Mouse (Mus musculus) hindbrain, embryonic 12.5 days (tissue): ENCODE measurements around the gene Dner. TPM values are rescaled to one million over a fixed set of nuclear protein-coding genes. Genes with fewer than 3 reads are reported as not detected.
A peak's percentile ranks its signal among the peaks of the same experiment; 100 is the strongest.

Experiments used
- ATAC-seq: fragments of 200-750 bp; cut with Nextera tagmentation; 2 replicates; pipeline ENCODE4 v1.8.0; 2017; ENCODE audit warnings: moderate TSS enrichment; ENCODE audit not compliant: low FRiP score
- H3K27ac ChIP-seq: fragments of 300-500 bp; sonication (generic); 2 replicates; pipeline ENCODE4 v1.5.1; 2016; ENCODE audit warnings: mild to moderate bottlenecking
- H3K27me3 ChIP-seq: fragments of 300-500 bp; sonication (generic); 2 replicates; pipeline ENCODE4 v1.6.1; 2016; ENCODE audit warnings: mild to moderate bottlenecking
- H3K36me3 ChIP-seq: fragments of 300-500 bp; sonication (generic); 2 replicates; pipeline ENCODE4 v1.6.1; 2016; ENCODE audit warnings: mild to moderate bottlenecking
- H3K4me1 ChIP-seq: fragments of 300-500 bp; sonication (generic); 2 replicates; pipeline ENCODE4 v1.6.1; 2016
- H3K4me2 ChIP-seq: fragments of 300-500 bp; sonication (generic); replicated peaks from 2 replicates; pipeline ENCODE4 v1.6.1; 2016; ENCODE audit warnings: mild to moderate bottlenecking
- H3K4me3 ChIP-seq: fragments of 300-500 bp; sonication (generic); 2 replicates; pipeline ENCODE4 v1.5.1; 2016; ENCODE audit warnings: mild to moderate bottlenecking
- H3K9ac ChIP-seq: fragments of 300-500 bp; sonication (generic); 2 replicates; pipeline ENCODE4 v1.6.1; 2016; ENCODE audit warnings: mild to moderate bottlenecking, moderate library complexity
- H3K9me3 ChIP-seq: fragments of 300-500 bp; sonication (generic); replicated peaks from 2 replicates; pipeline ENCODE4 v1.6.1; 2016; ENCODE audit warnings: mild to moderate bottlenecking
- WGBS: fragments of 180-500 bp; shearing (Covaris S2); methylation state at CpG from one replicate; pipeline ENCODE4 v1.1.7; 2016; 5-methylcytosine and 5-hydroxymethylcytosine counted together
- polyA plus RNA-seq: library from polyadenylated mRNA; unstranded; fragments of >200 nt; fragmentation: Nextera tagmentation; extraction: Ambion mirVana; gene quantifications from 2 replicates; pipeline ENCODE4 v1.2.1, GENCODE M21; 2016

Gene Dner
- polyA plus RNA-seq, 1 experiment from 2014 or later: 130 TPM

DNA sequence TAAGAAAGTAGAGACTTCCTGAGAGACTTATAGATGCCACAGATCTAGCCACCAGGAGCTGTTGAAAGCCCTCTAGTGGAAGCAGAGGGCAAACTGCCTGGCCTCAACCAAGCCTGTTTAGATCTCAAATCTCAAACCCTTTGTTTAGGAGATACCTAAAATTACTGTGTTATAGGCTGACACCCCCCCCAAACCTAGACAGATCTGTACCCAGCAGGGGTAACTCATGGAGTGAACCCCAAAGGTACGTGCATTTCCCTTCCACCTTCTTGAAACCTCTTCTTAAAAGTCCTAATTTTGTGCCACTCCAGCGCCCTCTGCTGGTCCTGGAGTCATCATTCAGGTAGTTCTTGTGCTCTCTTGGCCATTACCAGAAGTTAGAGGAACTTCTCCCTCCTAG is 1.1 kb upstream of the Dner start:
- H3K4me2 ChIP-seq: no peak overlapping the region
- ATAC-seq: no peak

GRCm38 (mm10) chr1:84694688-84695474 is 1.1 kb downstream of the Dner start:
- Histone ChIP-seq H3K27me3 (peaks cover 13% of the 10 kb centered on the region; the same call in 1 of the 2 replicates), H3K4me2 (peak overlapping the region; percentile 83), H3K4me1 (peaks cover 22% of the 10 kb centered on the region), H3K9me3 (no peaks in the 10 kb centered on the region), H3K36me3 (no peaks in the 10 kb centered on the region), H3K27ac (peak overlapping the region; percentile 95), H3K9ac (peak overlapping the region; percentile 85), H3K4me3 (peak overlapping the region; percentile 84)
- ATAC-seq: peak; percentile 72
- 8% methylated on average over 26 of the region's 26 CpGs for WGBS

More for the DNA sequence above, 1.1 kb upstream of the Dner start:
- Histone ChIP-seq H3K27me3 (peaks cover 13% of the 10 kb centered on the region; the same call in 1 of the 2 replicates), H3K36me3 (no peaks in the 10 kb centered on the region), H3K27ac (no peak overlapping the region), H3K9me3 (no peaks in the 10 kb centered on the region), H3K4me1 (peaks cover 17% of the 10 kb centered on the region), H3K4me3 (no peak overlapping the region), H3K9ac (no peak overlapping the region)
- 0% methylated on average over 2 of the region's 2 CpGs for WGBS

- Histone ChIP-seq H3K9ac (no peak overlapping the region), H3K4me3 (no peak overlapping the region), H3K27me3 (no peaks in the 10 kb centered on the region), H3K36me3 (no peaks in the 10 kb centered on the region), H3K4me1 (no peaks in the 10 kb centered on the region), H3K4me2 (no peak overlapping the region), H3K27ac (no peak overlapping the region), H3K9me3 (no peaks in the 10 kb centered on the region)
- no peak for ATAC-seq
- 62% methylated on average over 4 of the region's 4 CpGs for WGBS
Observed at GRCm38 (mm10) chr1:84677910-84678309, 18.1 kb downstream of the Dner start.

DNA sequence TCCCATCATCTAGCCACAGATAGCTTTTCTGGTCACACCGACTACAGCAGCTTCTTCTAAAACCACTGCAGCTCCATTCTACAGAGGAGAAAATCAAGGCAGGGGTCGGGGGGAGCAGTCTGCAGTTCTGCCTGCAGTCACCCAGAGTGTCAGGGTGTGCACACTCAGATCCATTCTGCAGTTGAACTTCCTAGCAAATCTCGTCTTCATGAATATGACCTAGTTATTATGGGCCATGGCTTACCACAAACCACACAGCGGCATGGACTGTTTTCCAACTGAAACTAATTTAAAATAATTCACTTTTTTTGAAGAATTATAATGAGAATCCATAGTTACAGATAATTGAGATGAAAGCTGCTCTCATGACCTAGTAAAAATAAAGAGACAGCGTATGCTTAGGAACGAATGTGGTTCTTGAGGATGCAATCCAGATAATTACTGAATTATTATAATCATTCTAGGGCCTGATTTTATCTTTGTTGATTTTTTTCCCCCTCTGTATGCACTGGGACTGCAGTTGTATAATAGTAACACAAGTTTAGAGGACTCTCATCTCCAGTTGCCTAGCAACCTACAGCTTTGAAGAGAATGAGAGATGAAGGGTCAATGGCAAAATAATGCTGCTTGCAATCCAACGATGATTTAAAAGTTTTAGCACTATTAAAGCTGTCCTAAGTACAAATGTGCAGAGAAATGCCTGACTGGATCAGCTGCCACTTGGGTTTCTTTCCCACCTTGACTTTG is 27.7 kb downstream of the Dner start:
- 78% methylated on average over 7 of the region's 7 CpGs for WGBS
- H3K36me3 ChIP-seq: no peaks in the 10 kb centered on the region
- no peak for ATAC-seq
- no peak overlapping the region for H3K27ac ChIP-seq
- no peaks in the 10 kb centered on the region for H3K27me3 ChIP-seq
- H3K4me3 ChIP-seq: no peak overlapping the region
- no peak overlapping the region for H3K4me2 ChIP-seq
- no peaks in the 10 kb centered on the region for H3K9me3 ChIP-seq
- H3K4me1 ChIP-seq: peaks cover 11% of the 10 kb centered on the region
- H3K9ac ChIP-seq: no peak overlapping the region

DNA sequence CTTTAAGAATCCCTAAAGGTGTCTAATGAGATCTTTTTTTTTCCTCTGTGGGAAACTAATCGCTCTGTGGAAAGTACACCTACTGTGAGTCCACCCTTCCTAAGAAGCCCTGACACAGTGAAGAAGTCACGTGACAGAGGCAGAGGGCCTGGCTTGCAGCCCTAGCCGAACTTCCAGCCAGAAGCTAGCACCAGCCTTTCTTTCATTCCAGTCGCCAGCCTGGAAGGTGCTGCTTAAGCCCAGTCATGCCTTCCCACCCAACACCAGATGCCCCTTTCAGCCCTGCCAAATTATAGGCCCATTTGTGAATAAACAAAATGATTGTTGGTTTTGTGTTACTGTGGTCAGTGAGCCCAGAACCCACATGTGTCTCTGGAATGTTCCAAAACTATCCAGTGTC is 28.4 kb downstream of the Dner start:
- H3K4me1 ChIP-seq: peaks cover 11% of the 10 kb centered on the region
- ATAC-seq: no peak
- H3K9me3 ChIP-seq: no peaks in the 10 kb centered on the region
- WGBS: 82% methylated on average over 4 of the region's 4 CpGs
- no peaks in the 10 kb centered on the region for H3K27me3 ChIP-seq
- H3K4me2 ChIP-seq: no peak overlapping the region
- no peak overlapping the region for H3K27ac ChIP-seq
- H3K36me3 ChIP-seq: no peaks in the 10 kb centered on the region
- no peak overlapping the region for H3K9ac ChIP-seq
- no peak overlapping the region for H3K4me3 ChIP-seq

DNA sequence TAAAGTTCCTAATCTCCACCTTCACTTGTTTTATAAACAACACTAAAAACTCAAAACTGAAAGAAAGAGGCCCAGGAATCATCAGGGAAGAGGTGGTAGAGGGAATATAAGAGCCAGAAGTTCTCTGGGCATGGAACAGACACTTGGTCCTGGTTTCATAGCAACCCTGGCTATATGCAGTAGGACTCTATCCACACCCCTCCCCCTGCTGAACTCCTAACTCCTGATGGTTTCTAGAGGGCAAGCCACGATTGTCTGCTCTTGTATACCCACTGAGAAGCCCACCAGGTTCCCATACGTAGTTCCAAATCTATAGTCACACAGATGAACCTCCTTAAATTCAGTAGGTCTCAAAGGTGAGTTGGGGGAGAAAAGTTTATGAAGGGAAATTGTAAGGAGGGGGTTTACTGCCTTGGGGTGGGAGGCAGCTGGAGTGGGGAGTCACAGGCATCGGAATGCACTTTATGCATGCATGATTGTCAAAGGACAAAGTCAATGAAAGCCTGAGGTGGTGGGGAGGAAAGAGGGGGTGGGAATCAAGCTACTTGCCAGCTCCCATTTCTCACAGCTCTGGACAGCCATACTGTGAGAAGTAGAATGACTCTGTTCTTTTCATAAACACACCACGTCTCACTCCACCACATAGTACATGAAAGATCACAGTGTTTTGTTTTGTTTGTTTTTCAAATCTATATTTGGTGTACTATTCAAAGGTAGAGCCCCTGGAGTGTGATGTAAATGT is 31.5 kb downstream of the Dner start:
- no peak overlapping the region for H3K27ac ChIP-seq
- H3K36me3 ChIP-seq: no peaks in the 10 kb centered on the region
- H3K9ac ChIP-seq: no peak overlapping the region
- no peak overlapping the region for H3K4me2 ChIP-seq
- ATAC-seq: peak; percentile 48; the same call in 1 of the 2 replicates
- H3K27me3 ChIP-seq: no peaks in the 10 kb centered on the region
- peaks cover 11% of the 10 kb centered on the region for H3K4me1 ChIP-seq
- WGBS: 27% methylated on average over 4 of the region's 4 CpGs
- no peak overlapping the region for H3K4me3 ChIP-seq
- no peaks in the 10 kb centered on the region for H3K9me3 ChIP-seq

DNA sequence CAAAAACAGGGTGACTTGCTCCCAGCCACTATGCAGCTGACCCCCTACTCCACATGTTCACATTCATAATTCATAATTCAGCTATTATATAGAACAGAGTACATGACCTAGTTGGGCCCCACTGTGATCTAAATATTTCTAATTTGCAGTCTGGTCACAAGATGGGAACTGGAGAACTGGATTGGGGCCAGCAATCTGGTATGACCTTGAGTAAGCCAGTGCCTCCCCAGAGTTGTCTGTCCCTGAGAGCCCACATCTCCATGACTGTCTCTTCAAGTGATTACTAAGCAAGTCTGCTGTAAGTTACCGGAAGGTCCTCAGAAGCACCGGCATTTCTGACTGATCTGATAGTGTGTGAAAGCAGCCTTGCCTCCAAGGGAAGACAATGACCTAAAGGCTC is 49.2 kb downstream of the Dner start:
- 92% methylated on average over 2 of the region's 2 CpGs for WGBS
- no peak overlapping the region for H3K27ac ChIP-seq
- H3K4me3 ChIP-seq: no peak overlapping the region
- no peaks in the 10 kb centered on the region for H3K4me1 ChIP-seq
- no peaks in the 10 kb centered on the region for H3K27me3 ChIP-seq
- no peak overlapping the region for H3K9ac ChIP-seq
- no peak for ATAC-seq
- H3K4me2 ChIP-seq: no peak overlapping the region
- H3K9me3 ChIP-seq: no peaks in the 10 kb centered on the region
- no peaks in the 10 kb centered on the region for H3K36me3 ChIP-seq

DNA sequence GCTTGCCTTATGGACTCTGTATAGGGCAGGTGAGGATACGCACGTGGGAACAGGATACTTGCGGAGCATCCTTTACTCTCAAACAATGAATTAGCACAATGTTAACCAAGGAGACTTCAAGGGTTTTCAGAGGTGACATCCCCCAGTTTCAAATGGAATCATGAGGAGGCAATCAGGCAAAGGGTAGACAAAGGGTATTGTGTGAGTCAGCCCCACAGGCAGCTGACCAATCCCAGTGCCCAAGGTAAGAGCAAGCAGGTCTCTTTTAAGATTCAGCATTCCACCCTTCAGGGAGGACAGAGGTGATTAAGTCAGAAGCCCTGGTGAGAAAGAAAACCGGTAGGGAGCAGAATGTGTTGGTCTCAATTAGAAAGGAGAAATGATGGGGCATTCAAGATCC is 55.6 kb downstream of the Dner start:
- Histone ChIP-seq H3K27me3 (no peaks in the 10 kb centered on the region), H3K9me3 (no peaks in the 10 kb centered on the region), H3K36me3 (no peaks in the 10 kb centered on the region), H3K4me1 (peaks cover 15% of the 10 kb centered on the region; the same call in 1 of the 2 replicates), H3K4me3 (no peak overlapping the region), H3K9ac (no peak overlapping the region), H3K4me2 (no peak overlapping the region), H3K27ac (no peak overlapping the region)
- WGBS: 57% methylated on average over 4 of the region's 4 CpGs
- ATAC-seq: no peak

GRCm38 (mm10) chr1:84636890-84637289 is 59.1 kb downstream of the Dner start:
- Histone ChIP-seq H3K4me3 (no peak overlapping the region), H3K27me3 (no peaks in the 10 kb centered on the region), H3K36me3 (no peaks in the 10 kb centered on the region), H3K4me1 (peaks cover 15% of the 10 kb centered on the region; the same call in 1 of the 2 replicates), H3K9me3 (no peaks in the 10 kb centered on the region), H3K4me2 (no peak overlapping the region), H3K27ac (no peak overlapping the region), H3K9ac (no peak overlapping the region)
- no peak for ATAC-seq
- 17% methylated on average over 6 of the region's 6 CpGs for WGBS

GRCm38 (mm10) chr1:84628244-84628643 is 67.8 kb downstream of the Dner start:
- Histone ChIP-seq H3K9ac (no peak overlapping the region), H3K36me3 (no peaks in the 10 kb centered on the region), H3K9me3 (no peaks in the 10 kb centered on the region), H3K27me3 (no peaks in the 10 kb centered on the region), H3K27ac (no peak overlapping the region), H3K4me3 (no peak overlapping the region), H3K4me1 (peaks cover 2% of the 10 kb centered on the region), H3K4me2 (no peak overlapping the region)
- 90% methylated on average over 6 of the region's 6 CpGs for WGBS
- ATAC-seq: no peak

- Histone ChIP-seq H3K4me3 (no peak overlapping the region), H3K9me3 (no peaks in the 10 kb centered on the region), H3K9ac (no peak overlapping the region), H3K36me3 (no peaks in the 10 kb centered on the region), H3K27me3 (no peaks in the 10 kb centered on the region), H3K4me1 (peaks cover 33% of the 10 kb centered on the region), H3K27ac (no peak overlapping the region), H3K4me2 (no peak overlapping the region)
- ATAC-seq: peak; percentile 55; the same call in 1 of the 2 replicates
- WGBS: 22% methylated on average over 11 of the region's 12 CpGs
Observed at GRCm38 (mm10) chr1:84622978-84623554, 73.0 kb downstream of the Dner start.

- H3K27ac ChIP-seq: peak overlapping the region; percentile 79
- no peak overlapping the region for H3K9ac ChIP-seq
- no peaks in the 10 kb centered on the region for H3K36me3 ChIP-seq
- no peak overlapping the region for H3K4me3 ChIP-seq
- 51% methylated on average over 3 of the region's 3 CpGs for WGBS
- no peaks in the 10 kb centered on the region for H3K27me3 ChIP-seq
- H3K4me2 ChIP-seq: no peak overlapping the region
- no peaks in the 10 kb centered on the region for H3K9me3 ChIP-seq
- H3K4me1 ChIP-seq: peaks cover 41% of the 10 kb centered on the region
- peak; percentile 83 for ATAC-seq
Observed at GRCm38 (mm10) chr1:84621308-84621707, 74.7 kb downstream of the Dner start.
